Mouse (Mus musculus) brain, embryonic 14.5 days (tissue): ENCODE results near the gene Cabp2.

Experiments
- CTCF ChIP-seq: fragments of 200-500 bp; IDR thresholded peaks from 2 replicates; pipeline ENCODE4 v1.5.1; 2012; ENCODE audit warnings: inconsistent platforms, mild to moderate bottlenecking, moderate library complexity, borderline replicate concordance; ENCODE audit not compliant: insufficient read depth, insufficient read length; ENCODE audit errors: extremely low read depth
- POLR2A ChIP-seq: fragments of 200-500 bp; IDR thresholded peaks from 2 replicates; pipeline ENCODE4 v1.6.1; 2012; ENCODE audit warnings: mild to moderate bottlenecking, inconsistent platforms, borderline replicate concordance; ENCODE audit not compliant: poor library complexity, insufficient read depth, insufficient read length, severe bottlenecking; ENCODE audit errors: extremely low read depth

GRCm38 (mm10) chr19:4080511-4081009 lies 818 bp upstream of the Cabp2 start:
- TF ChIP-seq POLR2A: no peak
- no peak for TF ChIP-seq CTCF
